In genomic region chr6:143943126-143943525, GRCm38 (mm10) we compare ENCODE assay signal across 23 mouse cellular contexts.
"Had no signal": no experiment of that assay in that cellular context is flagged by ENCODE, and none has a peak within 500 bp of the region (broad histone marks: within the 10 kb centered on the region; RNA-seq: fewer than 3 reads in every experiment).

No protein-coding gene starts in this region.

- H3K4me1 ChIP-seq: limb, embryonic 15.5 days; megakaryocyte, embryonic 14.5 days; neural tube, embryonic 15.5 days had no signal

- H3K4me2 ChIP-seq: limb, embryonic 12.5 days; limb, embryonic 15.5 days; lung, embryonic 14.5 days; midbrain, embryonic 11.5 days; midbrain, embryonic 15.5 days; neural tube, embryonic 12.5 days; neural tube, embryonic 15.5 days had no signal

- H3K4me3 ChIP-seq: left cerebral cortex, adult 2 months; limb, embryonic 12.5 days; limb, embryonic 15.5 days; megakaryocyte, embryonic 14.5 days; midbrain, embryonic 15.5 days; neural tube, embryonic 12.5 days; neural tube, embryonic 15.5 days had no signal

- H3K27ac ChIP-seq: kidney, postnatal 0 days; left cerebral cortex, adult 2 months; limb, embryonic 12.5 days; limb, embryonic 15.5 days; macrophage; midbrain, embryonic 15.5 days; neural tube, embryonic 12.5 days; neural tube, embryonic 15.5 days; stomach, postnatal 0 days had no signal

- H3K9me3 ChIP-seq: limb, embryonic 12.5 days; limb, embryonic 15.5 days; megakaryocyte, embryonic 14.5 days; midbrain, embryonic 15.5 days; neural tube, embryonic 12.5 days; neural tube, embryonic 15.5 days had no signal

- H3K9ac ChIP-seq: limb, embryonic 12.5 days; limb, embryonic 15.5 days; lung, embryonic 14.5 days; midbrain, embryonic 15.5 days; neural tube, embryonic 12.5 days; neural tube, embryonic 15.5 days had no signal

- ATAC-seq: intestine, postnatal 0 days; lung, postnatal 0 days; midbrain, embryonic 15.5 days had no signal

- H3K36me3 ChIP-seq: limb, embryonic 15.5 days; midbrain, embryonic 15.5 days; neural tube, embryonic 12.5 days; neural tube, embryonic 15.5 days had no signal

- H3K27me3 ChIP-seq: limb, embryonic 12.5 days; limb, embryonic 15.5 days; megakaryocyte, embryonic 14.5 days; midbrain, embryonic 15.5 days; neural tube, embryonic 12.5 days; neural tube, embryonic 15.5 days had no signal

- DNase-seq: kidney, adult 2 months; kidney, postnatal 36 days; layer of hippocampus, postnatal 36 days; left cerebral cortex, postnatal 4 days; lung, embryonic 14.5 days; right cerebral cortex, adult 18-20 months; right cerebral cortex, postnatal 14 days; right cerebral cortex, postnatal 4 days; thymus, adult 18-20 months; thymus, postnatal 36 days had no signal
